Mouse (Mus musculus) ES-E14 (cell line): ENCODE measurements around the gene BC017158. TPM values are rescaled to one million over a fixed set of nuclear protein-coding genes. Genes with fewer than 3 reads are reported as not detected.

Experiments used
- DNase-seq: peaks from one replicate; pipeline ENCODE4 v3.0.0-alpha.2; 2013; ENCODE audit warnings: low read depth, low spot score
- H3K27ac ChIP-seq: 2 replicates; pipeline ENCODE4 v1.5.1; 2012; ENCODE audit warnings: low read depth, mild to moderate bottlenecking, low read length, moderate library complexity, mixed read lengths; ENCODE audit not compliant: poor library complexity, insufficient read depth, severe bottlenecking
- H3K36me3 ChIP-seq: 2 replicates; pipeline ENCODE4 v1.6.1; 2012; ENCODE audit warnings: mild to moderate bottlenecking, low read length, moderate library complexity, mixed read lengths; ENCODE audit not compliant: control insufficient read depth, poor library complexity, insufficient read depth, severe bottlenecking
- H3K4me1 ChIP-seq, 2 experiments: fragments of 150-350 bp in 1 of 2; sonication (generic) in 1 of 2; 2 replicates each; pipeline ENCODE4 v1.6.1; 2012; ENCODE audit warnings: low read length in 2 of 2, mild to moderate bottlenecking in 1 of 2, mixed read lengths in 1 of 2; ENCODE audit not compliant: control insufficient read depth in 2 of 2, insufficient read depth in 2 of 2, poor library complexity in 1 of 2
- H3K4me3 ChIP-seq, 2 experiments: fragments of 150-350 bp in 1 of 2; sonication (generic) in 1 of 2; 2 replicates each; pipeline ENCODE4 v1.5.1; 2012; ENCODE audit warnings: low read length in 2 of 2, low read depth in 1 of 2, mild to moderate bottlenecking in 1 of 2, mixed read lengths in 1 of 2; ENCODE audit not compliant: insufficient read depth in 1 of 2, poor library complexity in 1 of 2, severe bottlenecking in 1 of 2
- H3K9ac ChIP-seq: 2 replicates; pipeline ENCODE4 v1.6.1; 2012; ENCODE audit warnings: low read depth, mild to moderate bottlenecking, low read length, mixed read lengths; ENCODE audit not compliant: poor library complexity, insufficient read depth, severe bottlenecking
- H3K9me3 ChIP-seq: fragments of 150-350 bp; sonication (generic); 2 replicates; pipeline ENCODE4 v1.6.1; 2012; ENCODE audit warnings: low read depth, mild to moderate bottlenecking, low read length; ENCODE audit not compliant: control insufficient read depth, insufficient read depth
- CHD2 ChIP-seq: IDR thresholded peaks from 2 replicates; pipeline ENCODE4 v1.6.1; 2014; ENCODE audit warnings: mild to moderate bottlenecking, low read depth, low read length, inconsistent platforms
- HCFC1 ChIP-seq: IDR thresholded peaks from 2 replicates; pipeline ENCODE4 v1.6.1; 2012; ENCODE audit warnings: low read length, inconsistent platforms, borderline replicate concordance; ENCODE audit not compliant: insufficient read depth
- MAFK ChIP-seq: IDR thresholded peaks from 2 replicates; pipeline ENCODE4 v1.6.1; 2014; ENCODE audit warnings: mild to moderate bottlenecking, low read depth, low read length, inconsistent platforms; ENCODE audit not compliant: insufficient read depth
- ZC3H11A ChIP-seq: IDR thresholded peaks from 2 replicates; pipeline ENCODE4 v1.6.1; 2012; ENCODE audit warnings: low read depth, mild to moderate bottlenecking, inconsistent platforms, low read length, borderline replicate concordance
- ZNF384 ChIP-seq: IDR thresholded peaks from 2 replicates; pipeline ENCODE4 v1.6.1; 2012; ENCODE audit warnings: low read depth, low read length, inconsistent platforms
- in situ Hi-C, 2 experiments: fragments of 600-800 bp; cut with MboI; formaldehyde crosslinking; loops; one replicate each; pipeline ENCODE4 v1.15.1; 2025; ENCODE audit warnings: low sequenced_read_pairs in 2 of 2, inconsistent platforms in 1 of 2; ENCODE audit not compliant: unreplicated experiment in 2 of 2
- total RNA-seq: library from RNA; depleted of rRNA; stranded (reverse); fragments of 300-350 nt; gene quantifications from 2 replicates; pipeline ENCODE4 v1.2.3, GENCODE M21; 2012

The BC017158 gene
- total RNA-seq, 1 experiment = 18.6 TPM

DNA sequence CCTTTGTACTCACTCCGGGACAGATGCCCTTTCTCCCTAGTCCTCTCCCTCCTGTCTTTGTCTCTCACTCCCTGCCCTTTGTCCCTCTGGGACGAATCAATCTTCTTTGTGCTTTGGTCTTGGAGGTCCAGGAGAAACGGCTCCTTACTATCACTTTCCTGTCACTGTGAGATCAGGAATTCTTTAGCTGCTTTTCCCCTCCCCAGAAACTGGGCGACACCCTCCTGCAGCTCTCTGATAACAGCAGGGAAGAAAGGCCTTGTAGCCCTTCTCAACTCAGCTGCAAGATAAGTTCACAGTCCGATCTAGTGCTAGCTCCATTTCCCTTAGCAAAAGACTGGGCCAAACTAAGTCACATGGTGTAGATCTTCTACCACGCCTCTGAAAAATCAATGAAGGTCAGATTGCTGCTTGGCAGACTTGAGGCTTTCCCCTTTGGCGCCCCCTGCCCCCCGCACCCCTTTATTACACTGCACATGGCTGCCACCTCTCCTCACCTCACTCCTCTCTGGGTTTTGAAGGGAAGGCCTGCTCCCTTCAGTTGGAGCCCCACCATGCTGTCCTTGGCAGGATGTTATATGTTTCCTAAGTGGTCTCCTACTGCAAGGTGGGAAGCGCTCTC, 8.9 kb downstream of the BC017158 start:
- Histone ChIP-seq H3K4me3 (no peak overlapping the region), H3K9me3 (no peaks in the 10 kb centered on the region), H3K4me1 (no peaks in the 10 kb centered on the region), H3K27ac (no peak overlapping the region), H3K9ac (no peak overlapping the region; the same call in 1 of the 2 replicates), H3K36me3 (peaks cover 12% of the 10 kb centered on the region; the same call in 1 of the 2 replicates)
- TF ChIP-seq MAFK (no peak), ZNF384 (no peak), HCFC1 (no peak), CHD2 (no peak), ZC3H11A (no peak)
- in situ Hi-C loops = no loop called here
- DNase-seq = no peak

GRCm38 (mm10) chr7:128285060-128285459, 12.9 kb downstream of the BC017158 start:
- Histone ChIP-seq H3K9me3 (no peaks in the 10 kb centered on the region), H3K4me1 (no peaks in the 10 kb centered on the region), H3K9ac (no peak overlapping the region), H3K27ac (no peak overlapping the region), H3K36me3 (peaks cover 14% of the 10 kb centered on the region), H3K4me3 (no peak overlapping the region)
- no peak for TF ChIP-seq MAFK
- TF ChIP-seq HCFC1 = no peak
- TF ChIP-seq ZNF384 = no peak
- no peak for TF ChIP-seq ZC3H11A
- no peak for TF ChIP-seq CHD2
- DNase-seq = no peak
- in situ Hi-C loops = no loop called here

GRCm38 (mm10) chr7:128284047-128284446, 13.9 kb downstream of the BC017158 start:
- Histone ChIP-seq H3K36me3 (peaks cover 14% of the 10 kb centered on the region), H3K27ac (no peak overlapping the region)
- DNase-seq = no peak

DNA sequence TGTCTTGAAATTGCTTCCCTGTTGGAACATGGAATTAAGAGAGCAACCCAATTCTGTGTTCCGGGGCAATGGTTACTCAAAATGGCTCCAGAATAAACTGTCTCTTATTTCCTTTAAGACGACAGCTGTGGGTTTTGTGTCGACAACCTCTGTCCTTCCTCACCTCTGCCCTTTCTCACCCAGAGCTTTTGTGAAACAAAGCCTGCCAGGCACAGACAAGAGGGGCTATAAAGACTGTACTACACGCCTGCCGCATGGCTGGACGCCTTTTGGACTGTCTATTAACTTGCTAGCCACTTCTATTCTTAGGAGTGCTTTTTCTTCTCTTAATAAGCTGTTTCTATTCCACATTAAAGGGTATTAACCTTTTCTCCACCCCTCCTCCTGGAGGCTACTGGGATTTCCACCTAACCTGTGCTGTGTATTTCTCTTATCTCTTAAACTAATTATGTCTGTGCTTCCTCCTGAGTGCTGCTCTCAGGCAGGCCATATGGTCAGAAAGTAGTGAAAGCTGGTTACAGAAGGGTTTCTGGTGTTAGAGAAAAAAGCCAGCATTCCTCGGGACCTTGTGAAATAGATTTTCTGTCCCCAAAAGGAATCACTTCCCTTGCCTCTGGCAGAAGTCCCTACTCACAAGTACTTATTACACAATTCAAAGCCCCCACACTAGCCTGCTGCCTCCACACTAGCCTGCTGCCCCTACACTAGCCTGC, 15.3 kb downstream of the BC017158 start:
- Histone ChIP-seq H3K9ac (no peak overlapping the region), H3K36me3 (peaks cover 12% of the 10 kb centered on the region), H3K4me3 (no peak overlapping the region), H3K4me1 (peaks cover 0 to 3% of the 10 kb centered on the region in 2 experiments; a peak in 1 of 4 replicates), H3K27ac (no peak overlapping the region), H3K9me3 (no peaks in the 10 kb centered on the region)
- in situ Hi-C loops = no loop called here
- DNase-seq = no peak
- no peak for TF ChIP-seq MAFK
- TF ChIP-seq ZNF384 = no peak
- TF ChIP-seq CHD2 = no peak
- no peak for TF ChIP-seq HCFC1
- TF ChIP-seq ZC3H11A = no peak

More at GRCm38 (mm10) chr7:128284047-128284446, 13.9 kb downstream of the BC017158 start:
- Histone ChIP-seq H3K9ac (no peak overlapping the region), H3K9me3 (no peaks in the 10 kb centered on the region), H3K4me1 (no peaks in the 10 kb centered on the region), H3K4me3 (no peak overlapping the region)
- in situ Hi-C loops = no loop called here
- TF ChIP-seq ZNF384 (no peak), ZC3H11A (no peak), HCFC1 (no peak), MAFK (no peak), CHD2 (no peak)
